Mouse (Mus musculus) forebrain, postnatal 0 days (tissue): ENCODE data around the gene Nup50. TPM values are rescaled to one million over a fixed set of nuclear protein-coding genes. Genes with fewer than 3 reads are reported as not detected.
"Not testable (repeated sequence)": the region's sequence is repeated elsewhere in the genome, so short reads cannot be mapped to it uniquely, and the experiment has no call there.

Source experiments
- ATAC-seq: fragments of 200-750 bp; cut with Nextera tagmentation; 2 replicates; pipeline ENCODE4 v1.8.0; 2017; ENCODE audit warnings: mild to moderate bottlenecking, moderate library complexity
- DNase-seq: peaks from one replicate; pipeline ENCODE4 v3.0.0-alpha.2; 2015
- H3K27ac ChIP-seq: fragments of 300-500 bp; sonication (generic); 2 replicates; pipeline ENCODE4 v1.5.1; 2014; ENCODE audit warnings: low read depth, mild to moderate bottlenecking, antibody characterized with exemption, low read length, moderate library complexity, mixed read lengths
- H3K27me3 ChIP-seq: fragments of 300-500 bp; sonication (generic); 2 replicates; pipeline ENCODE4 v1.6.1; 2014; ENCODE audit warnings: mild to moderate bottlenecking, low read length, mixed read lengths; ENCODE audit not compliant: insufficient read depth
- H3K36me3 ChIP-seq: fragments of 300-500 bp; sonication (generic); 2 replicates; pipeline ENCODE4 v1.6.1; 2014; ENCODE audit warnings: mild to moderate bottlenecking, moderate library complexity; ENCODE audit not compliant: insufficient read depth
- H3K4me1 ChIP-seq: fragments of 300-500 bp; sonication (generic); 2 replicates; pipeline ENCODE4 v1.6.1; 2014; ENCODE audit warnings: antibody characterized with exemption; ENCODE audit not compliant: insufficient read depth
- H3K4me2 ChIP-seq: fragments of 300-500 bp; sonication (generic); 2 replicates; pipeline ENCODE4 v1.6.1; 2014; ENCODE audit warnings: low read depth, mild to moderate bottlenecking, moderate library complexity
- H3K4me3 ChIP-seq: fragments of 300-500 bp; sonication (generic); 2 replicates; pipeline ENCODE4 v1.5.1; 2014; ENCODE audit warnings: low read depth, low read length, mixed read lengths
- H3K9ac ChIP-seq: fragments of 300-500 bp; sonication (generic); 2 replicates; pipeline ENCODE4 v1.6.1; 2014; ENCODE audit warnings: mild to moderate bottlenecking
- H3K9me3 ChIP-seq: fragments of 300-500 bp; sonication (generic); 2 replicates; pipeline ENCODE4 v1.6.1; 2016; ENCODE audit warnings: low read length
- CTCF ChIP-seq: sonication (generic); IDR thresholded peaks from 2 replicates; pipeline ENCODE4 v1.5.1; 2016; ENCODE audit warnings: antibody characterized with exemption, control low read depth, low read depth
- WGBS: fragments of 180-500 bp; shearing (Covaris S2); extraction: QIAGEN DNeasy Blood & Tissue Kit; methylation state at CpG from one replicate; pipeline ENCODE4 v1.1.7; 2014; 5-methylcytosine and 5-hydroxymethylcytosine counted together
- polyA plus RNA-seq: library from polyadenylated mRNA; unstranded; fragments of >200 nt; fragmentation: Nextera tagmentation; extraction: Ambion mirVana; gene quantifications from 2 replicates; pipeline ENCODE4 v1.2.1, GENCODE M21; 2015
- total RNA-seq: library from RNA; depleted of rRNA; stranded (reverse); fragments of >200 nt; gene quantifications from 2 replicates; pipeline ENCODE4 v1.2.3, GENCODE M21; 2014; rRNA removed

Gene Nup50
- 19.5 and 24.8 TPM in 2 replicates for total RNA-seq
- 23.5 and 24.5 TPM in 2 replicates for polyA plus RNA-seq

- H3K36me3 ChIP-seq = peaks cover 8% of the 10 kb centered on the region; the same call in 1 of the 2 replicates
- H3K27me3 ChIP-seq = no peaks in the 10 kb centered on the region
- peak; percentile 10; the same call in 1 of the 2 replicates for TF ChIP-seq CTCF
- peaks cover 15% of the 10 kb centered on the region for H3K4me1 ChIP-seq
- H3K27ac ChIP-seq = peak within 1 kb of the TSS; percentile 88
- DNase-seq = peak; percentile 100
- under 1% methylated on average over 60 of the region's 60 CpGs for WGBS
- ATAC-seq = peak; percentile 92
- no peaks in the 10 kb centered on the region for H3K9me3 ChIP-seq
- H3K4me2 ChIP-seq = peak within 1 kb of the TSS; percentile 78
- H3K4me3 ChIP-seq = peak within 1 kb of the TSS; percentile 97
- peak within 1 kb of the TSS; percentile 90 for H3K9ac ChIP-seq
These were observed at the start of gene Nup50 for GRCm38 (mm10) chr15:84922884-84923507. Nup50 (plus strand) TSS chr15:84923411.

GRCm38 (mm10) chr15:84873867-84874266 lies 49.3 kb upstream of the Nup50 start:
- no peaks in the 10 kb centered on the region for H3K4me1 ChIP-seq
- no peak overlapping the region for H3K4me3 ChIP-seq
- H3K4me2 ChIP-seq = no peak overlapping the region
- DNase-seq = no peak
- H3K27ac ChIP-seq = no peak overlapping the region
- no peak overlapping the region for H3K9ac ChIP-seq
- no peak for TF ChIP-seq CTCF
- no peak for ATAC-seq
- H3K9me3 ChIP-seq = no peaks in the 10 kb centered on the region
- WGBS = 85% methylated on average over 4 of the region's 4 CpGs
- H3K27me3 ChIP-seq = no peaks in the 10 kb centered on the region
- H3K36me3 ChIP-seq = no peaks in the 10 kb centered on the region

DNA sequence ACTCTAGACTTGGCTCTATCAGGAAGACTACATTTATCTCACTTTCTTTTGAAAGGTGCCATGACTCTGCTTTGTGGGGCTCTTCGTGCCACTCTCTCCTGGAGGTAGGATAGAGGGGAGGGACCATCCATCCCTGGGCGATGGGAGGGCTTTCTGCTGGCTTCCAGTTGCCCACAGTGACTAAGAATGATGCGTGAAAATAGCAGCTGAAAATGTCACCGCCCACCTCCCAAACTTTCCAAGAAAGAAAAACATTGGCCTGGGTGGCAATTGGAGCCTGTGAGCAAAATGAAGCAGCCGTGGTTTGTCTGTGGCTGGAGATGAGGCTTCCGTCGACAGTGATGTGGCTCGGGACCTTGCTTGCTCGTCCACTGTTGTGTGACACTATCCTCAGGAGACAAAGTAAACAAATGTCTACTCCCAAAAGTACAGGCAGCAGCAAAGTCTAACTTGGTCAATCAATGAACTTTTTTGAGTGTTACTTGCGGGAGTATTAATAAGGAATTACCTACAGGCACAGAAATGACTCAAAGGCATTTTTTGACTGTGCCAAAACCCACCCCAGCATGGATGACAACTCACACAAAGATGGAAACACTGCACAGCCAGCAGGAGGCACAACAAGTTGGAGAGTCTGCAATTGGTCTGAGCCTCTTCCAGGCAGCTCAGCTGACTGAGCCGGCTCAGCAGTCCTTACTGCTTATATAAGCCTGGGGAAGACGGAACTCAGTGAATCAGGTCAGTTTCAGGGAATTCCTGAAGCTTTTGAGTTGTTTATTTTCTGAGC lies 46.0 kb upstream of the Nup50 start:
- Histone ChIP-seq H3K4me1 (no peaks in the 10 kb centered on the region), H3K4me2 (no peak overlapping the region), H3K4me3 (no peak overlapping the region), H3K27ac (no peak overlapping the region), H3K9ac (no peak overlapping the region), H3K36me3 (no peaks in the 10 kb centered on the region), H3K9me3 (no peaks in the 10 kb centered on the region), H3K27me3 (no peaks in the 10 kb centered on the region)
- 86% methylated on average over 12 of the region's 12 CpGs for WGBS
- TF ChIP-seq CTCF = no peak
- DNase-seq = no peak
- ATAC-seq = no peak

DNA sequence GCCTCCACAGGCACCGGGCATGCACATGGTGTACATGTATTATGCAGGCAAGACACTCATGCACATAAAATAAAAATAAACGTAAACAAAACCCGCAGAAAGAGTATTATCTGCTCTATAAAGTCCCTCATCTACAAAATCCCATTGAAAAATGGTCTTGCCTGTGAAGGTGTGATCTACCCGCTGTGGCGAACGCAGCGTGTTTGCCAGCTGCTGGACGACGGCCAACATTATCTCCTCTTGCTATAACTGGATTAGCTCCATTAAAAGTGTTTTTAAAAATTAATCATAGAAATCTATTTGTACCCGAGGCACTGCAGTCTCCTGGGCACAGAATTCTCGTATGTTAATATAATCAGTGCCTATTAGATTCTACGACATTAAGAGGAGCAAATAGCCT lies 35.1 kb upstream of the Nup50 start:
- H3K4me3 ChIP-seq = no peak overlapping the region
- no peak overlapping the region for H3K27ac ChIP-seq
- no peak overlapping the region for H3K4me2 ChIP-seq
- no peaks in the 10 kb centered on the region for H3K36me3 ChIP-seq
- H3K27me3 ChIP-seq = no peaks in the 10 kb centered on the region
- no peak overlapping the region for H3K9ac ChIP-seq
- no peak for TF ChIP-seq CTCF
- no peak for ATAC-seq
- no peaks in the 10 kb centered on the region for H3K4me1 ChIP-seq
- 50% methylated on average over 12 of the region's 12 CpGs for WGBS
- peak; percentile 32 for DNase-seq
- H3K9me3 ChIP-seq = no peaks in the 10 kb centered on the region

DNA sequence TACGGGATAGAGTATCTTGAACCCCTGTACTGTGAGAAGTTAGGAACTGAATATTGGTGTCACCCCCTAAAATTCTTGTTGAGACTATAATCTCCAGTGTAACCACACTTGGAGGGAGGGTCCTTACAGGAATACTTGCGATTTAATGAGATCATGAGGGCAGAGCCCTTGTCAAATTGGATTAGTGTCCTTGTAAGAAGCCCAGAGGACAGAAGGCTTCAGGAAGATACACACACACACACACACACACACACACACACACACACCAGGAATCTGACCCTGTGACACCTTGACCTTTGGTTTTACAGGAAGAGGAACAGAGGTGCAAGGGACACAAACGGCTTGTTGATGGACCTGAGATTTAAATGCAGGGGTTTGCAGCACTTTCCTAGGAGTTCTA lies 32.0 kb upstream of the Nup50 start:
- H3K9me3 ChIP-seq = no peaks in the 10 kb centered on the region
- H3K4me2 ChIP-seq = no peak overlapping the region
- DNase-seq (no peak), ATAC-seq (no peak)
- H3K4me3 ChIP-seq = no peak overlapping the region
- no peaks in the 10 kb centered on the region for H3K36me3 ChIP-seq
- H3K4me1 ChIP-seq = no peaks in the 10 kb centered on the region
- 61% methylated on average over 3 of the region's 3 CpGs for WGBS
- H3K27me3 ChIP-seq = no peaks in the 10 kb centered on the region
- no peak overlapping the region for H3K9ac ChIP-seq
- no peak overlapping the region for H3K27ac ChIP-seq
- TF ChIP-seq CTCF = no peak

DNA sequence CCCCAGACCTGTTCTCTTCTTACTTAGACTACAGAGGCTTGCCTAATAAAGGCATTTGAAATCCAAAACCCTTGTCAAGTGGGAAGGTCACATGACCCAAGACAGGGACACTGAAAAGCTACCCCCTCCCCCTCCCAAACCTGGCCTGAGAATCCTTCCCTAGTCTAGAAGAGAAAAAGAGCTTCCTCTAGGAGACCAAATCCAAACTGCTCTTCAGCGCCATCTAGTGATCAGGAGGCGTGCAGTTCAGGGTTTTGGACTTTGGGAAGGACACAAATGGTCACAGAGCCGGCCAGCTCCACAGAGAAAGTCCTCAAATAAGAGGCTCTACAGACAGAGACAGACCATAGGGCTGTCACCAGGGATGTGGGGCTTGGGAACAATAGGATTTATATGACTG lies 31.6 kb upstream of the Nup50 start:
- no peaks in the 10 kb centered on the region for H3K27me3 ChIP-seq
- no peak overlapping the region for H3K4me2 ChIP-seq
- H3K27ac ChIP-seq = no peak overlapping the region
- no peak overlapping the region for H3K9ac ChIP-seq
- no peak overlapping the region for H3K4me3 ChIP-seq
- H3K4me1 ChIP-seq = no peaks in the 10 kb centered on the region
- no peaks in the 10 kb centered on the region for H3K36me3 ChIP-seq
- TF ChIP-seq CTCF = peak; percentile 88
- peak; percentile 50; the same call in 1 of the 2 replicates for ATAC-seq
- DNase-seq = peak; percentile 86
- H3K9me3 ChIP-seq = no peaks in the 10 kb centered on the region
- 4% methylated on average over 3 of the region's 3 CpGs for WGBS

DNA sequence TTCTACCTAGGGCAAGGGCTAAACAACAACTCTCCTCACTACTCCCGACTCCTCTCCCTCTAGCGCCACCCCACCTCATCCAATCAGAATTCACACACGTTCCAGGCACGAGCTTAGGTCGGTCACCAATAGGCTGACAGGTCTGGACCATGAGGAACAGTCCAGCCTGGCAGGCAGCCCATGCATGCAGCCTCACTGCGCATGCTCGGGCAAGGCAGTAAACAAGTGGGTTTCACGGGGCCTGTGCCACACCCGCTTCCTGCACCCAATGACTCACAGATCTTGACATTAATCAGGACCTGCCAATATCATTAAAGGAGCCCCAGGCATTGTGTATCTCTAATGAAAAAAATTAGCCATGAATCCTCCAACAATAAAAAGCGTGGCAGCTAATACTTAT lies 27.0 kb upstream of the Nup50 start:
- not testable (repeated sequence) for H3K27me3 ChIP-seq, H3K9ac ChIP-seq, H3K9me3 ChIP-seq, H3K4me3 ChIP-seq, DNase-seq, H3K4me2 ChIP-seq, ATAC-seq, H3K36me3 ChIP-seq, H3K27ac ChIP-seq, H3K4me1 ChIP-seq
- WGBS = 83% methylated on average over 10 of the region's 10 CpGs
